Mouse (Mus musculus): ENCODE measurements around the gene Vmn1r195.

DNA sequence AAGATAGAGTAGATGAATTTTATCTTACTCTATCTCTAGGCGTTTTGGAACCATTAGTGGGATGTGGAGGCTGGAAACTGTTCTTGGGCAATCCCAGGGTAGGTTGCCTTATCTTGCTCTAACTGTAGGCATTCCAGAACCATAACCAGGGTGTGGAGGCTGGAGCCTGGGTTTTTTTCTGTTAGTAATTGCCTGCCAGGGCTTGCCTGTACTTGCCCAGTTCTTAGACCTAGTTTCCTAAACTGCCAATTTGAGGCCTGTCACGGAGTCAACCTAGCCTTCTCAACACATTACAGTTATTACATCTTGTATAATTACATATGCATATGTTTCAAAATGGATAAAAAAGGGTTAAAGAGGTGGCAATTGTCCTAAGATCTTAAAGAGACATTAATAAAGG, 47.0 kb downstream of the Vmn1r195 start:
- TF ChIP-seq TCF12 (IDR thresholded peaks at IDR 0.05; ENCODE audit: insufficient read depth, poor library complexity, severe bottlenecking) (no peak), POLR2A (IDR thresholded peaks at IDR 0.05; ENCODE audit: insufficient read length, low read depth) (no peak), POLR2AphosphoS2 (IDR thresholded peaks at IDR 0.05; ENCODE audit: insufficient read length, low read depth) (no peak), CEBPB (IDR thresholded peaks at IDR 0.05; ENCODE audit: insufficient read depth, poor library complexity, severe bottlenecking) (no peak), MAX (IDR thresholded peaks at IDR 0.05; ENCODE audit: low read depth) (no peak), MYOD1 (IDR thresholded peaks at IDR 0.05; ENCODE audit: control insufficient read depth in 1 of 3, insufficient read length in 2 of 3, low read depth in 2 of 3) (no peak), USF1 (IDR thresholded peaks at IDR 0.05; ENCODE audit: low read depth) (no peak), E2F4 (IDR thresholded peaks at IDR 0.05; ENCODE audit: insufficient read depth) (no peak), SRF (IDR thresholded peaks at IDR 0.05; ENCODE audit: control insufficient read depth, insufficient read length, low read depth) (no peak), REST (IDR thresholded peaks at IDR 0.05; ENCODE audit: insufficient read depth, insufficient read length) (no peak), TCF3 (IDR thresholded peaks at IDR 0.05; ENCODE audit: insufficient read length, low read depth) (no peak), MYOG (IDR thresholded peaks at IDR 0.05; ENCODE audit: control insufficient read depth in 1 of 3, insufficient read depth in 1 of 3, insufficient read length in 2 of 3, low read depth in 2 of 3) (no peak)

Measured in myocyte (in vitro differentiated cells).